Mouse (Mus musculus): ENCODE data around the gene Ankrd37. TPM values are rescaled to one million over a fixed set of nuclear protein-coding genes. Genes with fewer than 3 reads are reported as not detected.

The Ankrd37 gene
- polyA plus RNA-seq, 2 experiments, result 17.2 to 19.4 TPM

- WGBS, result 82% methylated on average over 9 of the region's 9 CpGs
Measured at GRCm38 (mm10) chr8:46022203-46022602, 16.7 kb upstream of the Ankrd37 start.

GRCm38 (mm10) chr8:46010746-46011680 is 5.5 kb upstream of the Ankrd37 start:
- H3K4me3 ChIP-seq (replicated peaks; ENCODE audit: low read length), result peak overlapping the region; percentile 1
- peak overlapping the region; percentile 43 for H3K4me2 ChIP-seq (replicated peaks; ENCODE audit: low read depth, low read length, severe bottlenecking)
- 9% methylated on average over 17 of the region's 17 CpGs for WGBS
- H3K36me3 ChIP-seq (ENCODE audit: control insufficient read depth, insufficient read depth, low read length), result no peaks in the 10 kb centered on the region
- H3K9ac ChIP-seq (ENCODE audit: low read depth, low read length, severe bottlenecking), result peak overlapping the region; percentile 45
- DNase-seq (ENCODE audit: low spot score), result peak; percentile 46
- ATAC-seq (ENCODE audit: low FRiP score, low read depth), result peak; percentile 65
- H3K27ac ChIP-seq (replicated peaks; ENCODE audit: low read depth, low read length), result 0 out of 2 replicates have a peak overlapping the region, but pooled peaks have one; percentile 13
- peaks cover 9% of the 10 kb centered on the region for H3K4me1 ChIP-seq (ENCODE audit: control insufficient read depth, insufficient read depth, low read length)
- no peak for TF ChIP-seq POLR2A (IDR thresholded peaks at IDR 0.05; ENCODE audit: borderline replicate concordance, extremely low read depth, insufficient read depth, insufficient read length)
- H3K27me3 ChIP-seq (ENCODE audit: control insufficient read depth, insufficient read depth, low read length), result no peaks in the 10 kb centered on the region
- H3K9me3 ChIP-seq (ENCODE audit: control insufficient read depth, low read length), result no peaks in the 10 kb centered on the region

More at GRCm38 (mm10) chr8:46022203-46022602, 16.7 kb upstream of the Ankrd37 start:
- Histone ChIP-seq H3K36me3 (ENCODE audit: control insufficient read depth, insufficient read depth, low read length) (no peaks in the 10 kb centered on the region), H3K4me1 (ENCODE audit: control insufficient read depth, insufficient read depth, low read length) (no peaks in the 10 kb centered on the region), H3K4me2 (replicated peaks; ENCODE audit: low read depth, low read length, severe bottlenecking) (no peak overlapping the region), H3K9me3 (ENCODE audit: control insufficient read depth, low read length) (no peaks in the 10 kb centered on the region), H3K27ac (replicated peaks; ENCODE audit: low read depth, low read length) (no peak overlapping the region), H3K27me3 (ENCODE audit: control insufficient read depth, insufficient read depth, low read length) (no peaks in the 10 kb centered on the region), H3K9ac (ENCODE audit: low read depth, low read length, severe bottlenecking) (no peak overlapping the region), H3K4me3 (replicated peaks; ENCODE audit: low read length) (no peak overlapping the region)
- no peak for TF ChIP-seq POLR2A (IDR thresholded peaks at IDR 0.05; ENCODE audit: borderline replicate concordance, extremely low read depth, insufficient read depth, insufficient read length)
- ATAC-seq (ENCODE audit: low FRiP score, low read depth) (no peak), DNase-seq (ENCODE audit: low spot score) (no peak)

- no peaks in the 10 kb centered on the region for H3K27me3 ChIP-seq (ENCODE audit: control insufficient read depth, insufficient read depth, low read length)
- DNase-seq (ENCODE audit: low spot score) (no peak), ATAC-seq (ENCODE audit: low FRiP score, low read depth) (no peak)
- 0 out of 2 replicates have a peak overlapping the region, but pooled peaks have one; percentile 1 for H3K4me3 ChIP-seq (replicated peaks; ENCODE audit: low read length)
- no peaks in the 10 kb centered on the region for H3K9me3 ChIP-seq (ENCODE audit: control insufficient read depth, low read length)
- peaks cover 9% of the 10 kb centered on the region for H3K4me1 ChIP-seq (ENCODE audit: control insufficient read depth, insufficient read depth, low read length)
- TF ChIP-seq POLR2A (IDR thresholded peaks at IDR 0.05; ENCODE audit: borderline replicate concordance, extremely low read depth, insufficient read depth, insufficient read length), result no peak
- 62% methylated on average over 2 of the region's 2 CpGs for WGBS
- peak overlapping the region; percentile 45 for H3K9ac ChIP-seq (ENCODE audit: low read depth, low read length, severe bottlenecking)
- peak overlapping the region; percentile 43 for H3K4me2 ChIP-seq (replicated peaks; ENCODE audit: low read depth, low read length, severe bottlenecking)
- no peaks in the 10 kb centered on the region for H3K36me3 ChIP-seq (ENCODE audit: control insufficient read depth, insufficient read depth, low read length)
- H3K27ac ChIP-seq (replicated peaks; ENCODE audit: low read depth, low read length), result no peak overlapping the region
Measured at GRCm38 (mm10) chr8:46010306-46010705, 4.8 kb upstream of the Ankrd37 start.

- Histone ChIP-seq H3K4me1 (ENCODE audit: control insufficient read depth, insufficient read depth, low read length) (peaks cover 9% of the 10 kb centered on the region), H3K36me3 (ENCODE audit: control insufficient read depth, insufficient read depth, low read length) (no peaks in the 10 kb centered on the region), H3K9me3 (ENCODE audit: control insufficient read depth, low read length) (no peaks in the 10 kb centered on the region), H3K4me2 (replicated peaks; ENCODE audit: low read depth, low read length, severe bottlenecking) (no peak overlapping the region), H3K4me3 (replicated peaks; ENCODE audit: low read length) (no peak overlapping the region), H3K9ac (ENCODE audit: low read depth, low read length, severe bottlenecking) (no peak overlapping the region), H3K27me3 (ENCODE audit: control insufficient read depth, insufficient read depth, low read length) (no peaks in the 10 kb centered on the region), H3K27ac (replicated peaks; ENCODE audit: low read depth, low read length) (no peak overlapping the region)
- TF ChIP-seq POLR2A (IDR thresholded peaks at IDR 0.05; ENCODE audit: borderline replicate concordance, extremely low read depth, insufficient read depth, insufficient read length), result no peak
- ATAC-seq (ENCODE audit: low FRiP score, low read depth) (no peak), DNase-seq (ENCODE audit: low spot score) (no peak)
- WGBS, result 32% methylated on average over 3 of the region's 3 CpGs
Measured at GRCm38 (mm10) chr8:46007050-46007672, 1.7 kb upstream of the Ankrd37 start.

Data from limb, embryonic 14.5 days (tissue).